Mouse (Mus musculus): ENCODE measurements around the gene Fkbp2. TPM values are rescaled to one million over a fixed set of nuclear protein-coding genes. Genes with fewer than 3 reads are reported as not detected.

The Fkbp2 gene
- polyA plus RNA-seq, 1 experiment from 2014 or later, result 101 TPM

- under 1% methylated on average over 84 of the region's 84 CpGs for WGBS
- Histone ChIP-seq H3K4me3 (peak within 1 kb of the TSS; percentile 92), H3K4me1 (peaks cover 79% of the 10 kb centered on the region), H3K27me3 (replicated peaks; ENCODE audit: low read depth, poor library complexity, severe bottlenecking) (peaks cover 4% of the 10 kb centered on the region), H3K36me3 (replicated peaks) (peaks cover 33% of the 10 kb centered on the region), H3K9me3 (no peaks in the 10 kb centered on the region), H3K27ac (replicated peaks) (peak within 1 kb of the TSS; percentile 95)
- peak; percentile 96 for DNase-seq (ENCODE audit: low spot score)
Observed at GRCm38 (mm10) chr19:6974211-6975205, 5.8 kb downstream of the Fkbp2 start, which contains the start of gene Ppp1r14b. Gene Ppp1r14b, plus strand, starts transcription at chr19:6974968.

- Histone ChIP-seq H3K4me1 (peaks cover 79% of the 10 kb centered on the region), H3K4me3 (peak overlapping the region; percentile 92), H3K36me3 (replicated peaks) (peaks cover 28% of the 10 kb centered on the region), H3K9me3 (no peaks in the 10 kb centered on the region), H3K27me3 (replicated peaks; ENCODE audit: low read depth, poor library complexity, severe bottlenecking) (peaks cover 4% of the 10 kb centered on the region), H3K27ac (replicated peaks) (peak overlapping the region; percentile 95)
- WGBS, result 36% methylated on average over 12 of the region's 12 CpGs
- no peak for DNase-seq (ENCODE audit: low spot score)
Observed at GRCm38 (mm10) chr19:6973581-6974190, 6.6 kb downstream of the Fkbp2 start.

DNA sequence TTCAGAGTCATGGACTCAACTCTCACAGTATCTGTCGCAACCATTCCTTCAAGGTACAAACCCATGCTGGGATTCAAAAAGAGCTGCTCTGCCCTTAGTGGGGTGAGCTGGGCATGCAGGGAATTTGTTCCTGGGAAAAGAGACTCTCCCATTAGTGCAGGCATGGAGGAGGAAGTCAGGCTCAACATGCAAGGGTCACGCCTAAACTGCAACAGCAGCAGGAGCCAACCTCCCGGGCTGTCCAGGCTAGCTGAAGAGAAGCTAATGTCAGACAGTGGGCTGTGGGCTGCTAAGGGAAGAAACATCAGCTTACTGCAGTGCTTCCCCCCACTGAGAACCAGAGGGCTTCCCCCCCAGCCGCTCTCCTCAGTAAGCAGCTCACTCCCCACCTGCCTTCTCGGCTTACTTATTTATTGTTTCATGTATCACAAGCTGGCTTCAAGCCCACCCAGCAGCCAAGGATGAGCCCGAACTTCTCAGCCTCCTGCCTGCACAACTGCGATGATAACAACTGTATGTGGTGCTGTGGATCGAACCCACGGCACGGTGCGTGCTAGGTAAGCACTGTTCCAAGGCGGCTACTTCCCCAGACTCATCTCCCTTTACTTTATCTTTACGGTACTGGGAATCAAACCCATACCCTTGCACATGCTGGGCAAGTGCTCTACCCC lies 7.9 kb downstream of the Fkbp2 start:
- Histone ChIP-seq H3K9me3 (no peaks in the 10 kb centered on the region), H3K36me3 (replicated peaks) (peaks cover 15% of the 10 kb centered on the region), H3K4me3 (0 out of 2 replicates have a peak overlapping the region, but pooled peaks have one; percentile 19), H3K4me1 (peaks cover 79% of the 10 kb centered on the region), H3K27ac (replicated peaks) (peak overlapping the region; percentile 52; the same call in 1 of the 2 replicates), H3K27me3 (replicated peaks; ENCODE audit: low read depth, poor library complexity, severe bottlenecking) (peaks cover 12% of the 10 kb centered on the region)
- DNase-seq (ENCODE audit: low spot score), result no peak
- 80% methylated on average over 13 of the region's 13 CpGs for WGBS

DNA sequence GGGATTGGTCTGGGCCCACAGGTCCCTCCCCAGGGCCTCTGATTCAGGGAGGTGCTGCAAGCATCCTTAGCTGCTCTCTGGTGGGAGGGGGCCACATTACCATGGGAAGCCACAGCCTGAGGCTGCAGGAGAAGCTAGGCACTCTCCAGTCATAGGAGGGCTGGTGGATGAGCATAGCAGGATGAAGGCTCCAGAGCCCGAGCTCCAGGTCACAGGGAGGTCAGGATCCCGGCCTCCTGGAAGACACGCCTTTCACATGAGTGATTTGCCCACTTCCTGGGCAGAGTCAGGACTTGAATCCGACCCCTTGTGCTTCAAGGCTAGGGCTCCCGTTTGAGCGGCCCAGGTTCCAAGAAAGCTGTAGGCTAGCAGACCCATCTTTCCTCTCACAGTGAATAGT lies 8.7 kb downstream of the Fkbp2 start:
- no peak for DNase-seq (ENCODE audit: low spot score)
- Histone ChIP-seq H3K4me1 (peaks cover 71% of the 10 kb centered on the region), H3K4me3 (peak overlapping the region; percentile 2; the same call in 1 of the 2 replicates), H3K27ac (replicated peaks) (peak overlapping the region; percentile 52; the same call in 1 of the 2 replicates), H3K9me3 (no peaks in the 10 kb centered on the region), H3K36me3 (replicated peaks) (peaks cover 9% of the 10 kb centered on the region), H3K27me3 (replicated peaks; ENCODE audit: low read depth, poor library complexity, severe bottlenecking) (peaks cover 12% of the 10 kb centered on the region)
- 30% methylated on average over 6 of the region's 6 CpGs for WGBS

DNA sequence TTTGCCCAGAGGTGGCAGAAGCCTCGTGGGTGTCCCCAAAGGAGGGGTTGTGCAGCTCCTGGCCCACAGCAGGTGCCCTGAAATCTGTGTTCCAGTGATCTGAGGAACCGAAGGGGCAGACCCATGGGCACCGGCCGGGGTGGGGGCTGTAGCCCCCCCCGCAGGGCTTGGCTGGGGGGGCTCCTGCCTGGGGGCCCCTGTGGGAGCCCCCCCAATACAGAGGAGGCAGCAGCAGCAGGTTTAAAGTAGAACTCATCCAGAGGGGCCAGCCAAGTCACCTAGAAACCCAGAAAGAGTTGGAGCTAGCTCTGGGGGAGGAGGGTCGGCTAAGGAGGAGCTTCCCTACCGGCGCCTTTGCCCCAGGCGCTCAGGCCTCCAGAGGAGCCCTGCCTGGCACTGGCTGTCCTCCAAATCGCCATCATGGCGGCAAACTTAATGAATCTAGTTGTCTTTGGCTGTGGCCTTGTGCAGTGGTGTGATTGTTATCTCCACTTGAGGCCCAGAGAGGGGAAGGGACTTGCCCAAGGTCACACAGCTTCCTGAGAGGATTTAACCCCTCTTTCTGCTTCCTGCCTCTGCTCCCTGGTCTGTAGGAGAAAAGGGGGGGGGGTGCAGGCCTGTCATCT lies 9.7 kb downstream of the Fkbp2 start:
- H3K36me3 ChIP-seq (replicated peaks), result peaks cover 12% of the 10 kb centered on the region
- 17% methylated on average over 11 of the region's 11 CpGs for WGBS
- H3K9me3 ChIP-seq, result no peaks in the 10 kb centered on the region
- H3K4me3 ChIP-seq, result peak overlapping the region; percentile 69
- H3K27me3 ChIP-seq (replicated peaks; ENCODE audit: low read depth, poor library complexity, severe bottlenecking), result peaks cover 12% of the 10 kb centered on the region
- no peak for DNase-seq (ENCODE audit: low spot score)
- peak overlapping the region; percentile 84 for H3K27ac ChIP-seq (replicated peaks)
- peaks cover 61% of the 10 kb centered on the region for H3K4me1 ChIP-seq

DNA sequence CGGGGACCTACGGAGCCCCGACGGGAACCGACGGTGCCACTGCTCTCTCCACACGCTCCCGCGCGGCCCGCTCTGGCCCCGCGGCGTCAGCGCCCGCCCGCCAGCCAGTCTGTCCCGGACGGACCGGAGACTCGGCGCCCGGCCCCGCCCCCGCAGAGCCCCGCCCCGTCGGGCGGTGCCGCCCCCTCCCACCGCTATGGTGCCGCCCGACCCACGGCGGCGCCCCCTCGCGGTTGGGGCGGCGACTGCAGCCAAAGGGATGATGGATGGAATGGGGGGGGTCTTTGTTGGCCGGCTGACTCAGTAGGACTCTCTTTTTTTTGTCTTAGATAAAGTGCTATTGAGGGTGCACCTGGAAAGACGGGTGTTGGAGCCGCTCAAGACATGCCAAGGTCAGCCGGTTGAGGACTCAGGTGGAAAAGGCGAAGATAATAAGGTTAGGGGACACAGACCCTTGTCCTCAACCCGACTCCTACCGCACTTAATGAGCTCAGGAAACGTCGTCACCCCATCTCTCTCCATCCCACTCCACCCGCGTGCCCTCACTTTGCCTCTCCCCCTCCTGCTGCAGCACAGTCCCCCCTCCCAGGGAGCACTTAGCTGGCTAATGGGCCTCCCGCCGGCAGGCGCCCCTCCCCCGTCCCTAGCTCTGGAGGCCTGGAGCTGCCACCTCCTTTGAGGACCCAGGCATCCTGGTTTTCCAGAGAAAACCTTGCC lies 10.5 kb downstream of the Fkbp2 start:
- peak overlapping the region; percentile 84 for H3K27ac ChIP-seq (replicated peaks)
- peak; percentile 86 for DNase-seq (ENCODE audit: low spot score)
- peaks cover 61% of the 10 kb centered on the region for H3K4me1 ChIP-seq
- H3K9me3 ChIP-seq, result no peaks in the 10 kb centered on the region
- H3K4me3 ChIP-seq, result peak overlapping the region; percentile 69
- peaks cover 12% of the 10 kb centered on the region for H3K27me3 ChIP-seq (replicated peaks; ENCODE audit: low read depth, poor library complexity, severe bottlenecking)
- H3K36me3 ChIP-seq (replicated peaks), result peaks cover 19% of the 10 kb centered on the region
- under 1% methylated on average over 55 of the region's 55 CpGs for WGBS

DNA sequence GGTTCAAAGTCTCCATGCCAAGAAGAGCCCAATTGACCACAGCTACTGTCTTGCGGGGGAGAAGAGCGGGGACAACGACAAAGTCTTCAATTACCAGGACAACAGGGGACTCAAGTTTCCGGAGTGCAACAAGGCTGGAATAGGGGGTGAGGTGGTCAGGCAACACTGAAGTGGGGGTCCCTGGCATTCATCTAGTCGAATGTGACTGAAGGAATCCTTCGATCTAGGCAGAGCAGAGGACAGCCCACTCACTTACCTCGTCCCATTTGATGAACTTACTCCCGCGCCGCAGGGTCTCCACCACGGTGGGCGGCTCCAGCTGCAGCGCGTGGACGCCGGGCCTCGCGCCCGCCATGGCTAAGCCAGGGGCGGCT lies 11.0 kb downstream of the Fkbp2 start:
- H3K27me3 ChIP-seq (replicated peaks; ENCODE audit: low read depth, poor library complexity, severe bottlenecking), result peaks cover 12% of the 10 kb centered on the region
- no peak for DNase-seq (ENCODE audit: low spot score)
- peak overlapping the region; percentile 84 for H3K27ac ChIP-seq (replicated peaks)
- H3K4me3 ChIP-seq, result peak overlapping the region; percentile 69
- peaks cover 25% of the 10 kb centered on the region for H3K36me3 ChIP-seq (replicated peaks)
- no peaks in the 10 kb centered on the region for H3K9me3 ChIP-seq
- 0% methylated on average over 20 of the region's 20 CpGs for WGBS
- peaks cover 61% of the 10 kb centered on the region for H3K4me1 ChIP-seq

DNA sequence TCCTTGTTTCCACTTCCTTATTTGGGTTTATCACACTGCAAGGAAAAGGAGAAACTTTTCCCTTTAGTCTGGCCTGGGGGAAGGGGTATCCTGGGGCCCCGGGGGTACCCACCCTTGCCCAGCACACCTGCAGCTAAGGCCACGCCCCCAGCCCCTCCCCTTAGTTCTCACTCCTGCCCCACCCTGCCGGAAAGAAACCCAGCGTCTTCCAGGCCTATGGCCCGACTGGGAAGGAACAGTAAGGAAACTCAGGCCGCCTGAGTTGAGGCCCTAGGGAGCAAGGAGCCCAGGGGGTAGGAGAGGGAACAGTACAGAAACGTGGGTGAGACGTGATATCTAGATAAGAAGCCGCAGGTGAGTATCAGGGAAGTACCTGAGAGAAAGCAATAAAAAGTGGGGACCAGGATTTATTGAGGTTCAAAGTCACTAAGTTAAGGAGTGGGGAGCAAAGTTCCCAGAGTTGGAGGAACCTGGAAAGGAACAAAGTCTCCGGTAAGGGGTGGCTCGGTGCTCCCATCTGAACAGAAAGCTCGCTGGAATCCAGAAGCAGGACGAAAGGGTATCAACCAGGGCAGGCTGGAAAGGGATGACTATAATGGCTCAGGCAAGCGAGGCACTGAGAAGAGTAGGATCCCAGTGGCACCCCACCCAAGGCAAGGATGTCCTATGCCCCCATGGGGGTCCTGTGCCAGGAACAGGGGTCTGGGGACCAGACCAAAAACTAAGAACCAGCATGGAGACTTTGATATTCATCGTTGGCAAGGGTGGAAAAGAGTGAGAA lies 11.6 kb downstream of the Fkbp2 start:
- Histone ChIP-seq H3K4me3 (peak overlapping the region; percentile 69), H3K27me3 (replicated peaks; ENCODE audit: low read depth, poor library complexity, severe bottlenecking) (peaks cover 12% of the 10 kb centered on the region), H3K9me3 (no peaks in the 10 kb centered on the region), H3K36me3 (replicated peaks) (peaks cover 31% of the 10 kb centered on the region), H3K27ac (replicated peaks) (peak overlapping the region; percentile 84; the same call in 1 of the 2 replicates), H3K4me1 (peaks cover 56% of the 10 kb centered on the region)
- 11% methylated on average over 15 of the region's 15 CpGs for WGBS
- DNase-seq (ENCODE audit: low spot score), result peak; percentile 39

DNA sequence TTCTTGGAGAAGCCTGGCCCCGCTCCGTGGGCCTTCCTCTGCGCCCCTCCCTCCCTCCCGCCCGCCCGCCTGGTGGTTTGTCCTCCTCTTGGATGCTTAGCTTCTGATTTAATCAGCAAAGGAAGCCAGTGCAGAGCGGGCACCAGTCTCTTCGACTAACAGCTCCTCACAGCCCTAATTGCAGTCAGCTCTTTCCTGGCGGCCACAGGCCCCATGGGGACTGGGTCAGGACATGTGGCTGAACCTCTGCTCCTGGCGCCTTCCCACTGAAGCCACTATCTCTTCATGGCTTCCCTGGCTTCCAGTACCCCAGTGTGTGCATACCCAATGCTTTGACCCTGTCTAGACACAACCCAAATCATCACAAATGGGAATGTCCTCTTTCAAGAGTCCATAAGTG lies 23.8 kb downstream of the Fkbp2 start:
- Histone ChIP-seq H3K9me3 (no peaks in the 10 kb centered on the region), H3K27ac (replicated peaks) (no peak overlapping the region), H3K4me1 (peaks cover 16% of the 10 kb centered on the region), H3K36me3 (replicated peaks) (peaks cover 77% of the 10 kb centered on the region), H3K27me3 (replicated peaks; ENCODE audit: low read depth, poor library complexity, severe bottlenecking) (no peaks in the 10 kb centered on the region), H3K4me3 (no peak overlapping the region)
- DNase-seq (ENCODE audit: low spot score), result no peak
- WGBS, result 78% methylated on average over 10 of the region's 10 CpGs

DNA sequence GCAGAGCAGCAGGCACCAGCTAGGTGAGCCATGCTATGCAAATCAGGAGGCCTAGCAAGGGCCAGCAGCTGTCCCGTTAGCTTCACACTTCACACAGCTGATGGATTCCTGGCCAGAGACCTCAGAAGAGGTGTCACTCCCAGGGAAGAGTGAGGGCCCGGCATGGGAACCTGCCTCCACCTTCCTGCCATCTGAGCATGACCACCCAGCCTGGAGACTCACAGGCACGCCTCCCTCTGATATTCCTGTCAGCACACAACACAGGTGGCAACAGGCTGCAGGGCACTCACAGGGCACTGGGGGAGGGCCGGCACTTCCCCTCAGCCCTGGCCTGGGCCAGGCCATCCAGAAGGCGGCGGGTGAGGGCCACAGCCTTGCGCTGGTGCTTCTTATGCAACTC lies 24.9 kb downstream of the Fkbp2 start:
- H3K4me3 ChIP-seq, result 0 out of 2 replicates have a peak overlapping the region, but pooled peaks have one; percentile 1
- 87% methylated on average over 7 of the region's 7 CpGs for WGBS
- H3K4me1 ChIP-seq, result peaks cover 19% of the 10 kb centered on the region
- H3K27ac ChIP-seq (replicated peaks), result no peak overlapping the region; the same call in 1 of the 2 replicates
- peaks cover 69% of the 10 kb centered on the region for H3K36me3 ChIP-seq (replicated peaks)
- no peaks in the 10 kb centered on the region for H3K9me3 ChIP-seq
- no peak for DNase-seq (ENCODE audit: low spot score)
- no peaks in the 10 kb centered on the region for H3K27me3 ChIP-seq (replicated peaks; ENCODE audit: low read depth, poor library complexity, severe bottlenecking)

DNA sequence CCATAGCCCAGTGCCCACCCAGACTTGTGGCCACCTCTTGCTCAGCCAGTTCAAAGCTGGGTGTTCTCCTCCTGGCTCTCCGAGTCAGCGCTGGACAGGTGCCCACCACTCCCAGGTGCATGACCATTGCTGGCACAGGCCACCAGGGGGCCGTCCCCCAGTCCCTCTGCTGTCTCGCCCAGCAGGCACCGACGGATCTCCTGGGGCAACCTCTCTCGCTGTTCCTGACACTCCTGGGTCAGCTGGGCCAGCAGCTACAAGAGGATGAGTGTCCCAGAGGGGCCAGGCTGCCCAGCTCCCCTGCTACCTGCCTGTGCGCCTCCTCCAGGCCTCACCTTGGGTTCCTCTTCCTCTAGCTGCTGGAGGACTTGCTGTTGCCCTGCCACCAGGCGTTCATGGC lies 26.3 kb downstream of the Fkbp2 start:
- Histone ChIP-seq H3K4me1 (peaks cover 32% of the 10 kb centered on the region), H3K27ac (replicated peaks) (no peak overlapping the region), H3K36me3 (replicated peaks) (peaks cover 62% of the 10 kb centered on the region), H3K4me3 (no peak overlapping the region), H3K27me3 (replicated peaks; ENCODE audit: low read depth, poor library complexity, severe bottlenecking) (no peaks in the 10 kb centered on the region), H3K9me3 (no peaks in the 10 kb centered on the region)
- DNase-seq (ENCODE audit: low spot score), result peak; percentile 57
- 69% methylated on average over 9 of the region's 9 CpGs for WGBS

All from embryonic facial prominence, embryonic 10.5 days (tissue).